Mouse (Mus musculus): ENCODE measurements at regions not wholly inside any gene's neighbourhood (a gene's known extent, or its start where the extent isn't known, plus 50 kb on each side); places are given as distances from the start of the nearest gene placed in this dataset.
A peak's percentile ranks its signal among the peaks of the same experiment; 100 is the strongest.

DNA sequence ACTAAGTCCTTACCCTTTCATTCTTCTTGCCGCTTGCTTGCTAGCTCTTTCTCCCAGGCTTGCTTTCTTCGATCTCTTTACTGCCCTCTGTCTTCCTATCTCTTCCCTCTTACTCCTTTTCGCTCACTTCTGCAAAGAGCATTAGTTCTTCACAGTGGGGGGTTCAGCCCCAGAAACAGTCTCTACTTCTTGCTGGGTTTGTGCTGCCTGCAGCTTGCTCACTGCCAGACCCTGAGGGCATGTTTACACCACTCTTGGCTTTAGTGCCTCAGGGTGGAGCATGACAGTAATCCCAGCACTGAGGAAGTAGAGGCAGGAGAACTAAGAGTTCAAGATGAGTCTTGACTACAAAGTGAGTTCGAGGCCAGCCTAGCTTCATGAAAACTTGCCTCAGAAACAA, 538.0 kb upstream of the Adam5 start:
- ATAC-seq (ENCODE audit: low FRiP score): no peak
- WGBS: 76% methylated on average over 4 of the region's 4 CpGs
- Histone ChIP-seq H3K27ac (replicated peaks) (no peak overlapping the region), H3K9ac (replicated peaks) (no peak overlapping the region), H3K4me2 (no peak overlapping the region), H3K9me3 (replicated peaks) (no peaks in the 10 kb centered on the region), H3K4me1 (no peaks in the 10 kb centered on the region), H3K36me3 (no peaks in the 10 kb centered on the region), H3K27me3 (replicated peaks) (no peaks in the 10 kb centered on the region), H3K4me3 (replicated peaks) (no peak overlapping the region)

GRCm38 (mm10) chr8:25361420-25361819, 537.3 kb upstream of the Adam5 start:
- Histone ChIP-seq H3K27ac (replicated peaks) (no peak overlapping the region), H3K9me3 (replicated peaks) (0 out of 2 replicates have a peak, but pooled peaks cover 3% of the 10 kb centered on the region), H3K4me3 (replicated peaks) (no peak overlapping the region), H3K9ac (replicated peaks) (no peak overlapping the region), H3K4me1 (no peaks in the 10 kb centered on the region), H3K4me2 (no peak overlapping the region), H3K36me3 (no peaks in the 10 kb centered on the region), H3K27me3 (replicated peaks) (no peaks in the 10 kb centered on the region)
- no peak for ATAC-seq (ENCODE audit: low FRiP score)
- 91% methylated on average over 5 of the region's 5 CpGs for WGBS

GRCm38 (mm10) chr8:25358539-25359165, 534.5 kb upstream of the Adam5 start:
- no peak overlapping the region for H3K27ac ChIP-seq (replicated peaks)
- no peak overlapping the region for H3K9ac ChIP-seq (replicated peaks)
- 74% methylated on average over 12 of the region's 12 CpGs for WGBS
- ATAC-seq (ENCODE audit: low FRiP score): no peak
- H3K4me3 ChIP-seq (replicated peaks): no peak overlapping the region
- H3K36me3 ChIP-seq: no peaks in the 10 kb centered on the region
- 0 out of 2 replicates have a peak, but pooled peaks cover 3% of the 10 kb centered on the region for H3K9me3 ChIP-seq (replicated peaks)
- no peak overlapping the region for H3K4me2 ChIP-seq
- peaks cover 11% of the 10 kb centered on the region for H3K4me1 ChIP-seq
- no peaks in the 10 kb centered on the region for H3K27me3 ChIP-seq (replicated peaks)

DNA sequence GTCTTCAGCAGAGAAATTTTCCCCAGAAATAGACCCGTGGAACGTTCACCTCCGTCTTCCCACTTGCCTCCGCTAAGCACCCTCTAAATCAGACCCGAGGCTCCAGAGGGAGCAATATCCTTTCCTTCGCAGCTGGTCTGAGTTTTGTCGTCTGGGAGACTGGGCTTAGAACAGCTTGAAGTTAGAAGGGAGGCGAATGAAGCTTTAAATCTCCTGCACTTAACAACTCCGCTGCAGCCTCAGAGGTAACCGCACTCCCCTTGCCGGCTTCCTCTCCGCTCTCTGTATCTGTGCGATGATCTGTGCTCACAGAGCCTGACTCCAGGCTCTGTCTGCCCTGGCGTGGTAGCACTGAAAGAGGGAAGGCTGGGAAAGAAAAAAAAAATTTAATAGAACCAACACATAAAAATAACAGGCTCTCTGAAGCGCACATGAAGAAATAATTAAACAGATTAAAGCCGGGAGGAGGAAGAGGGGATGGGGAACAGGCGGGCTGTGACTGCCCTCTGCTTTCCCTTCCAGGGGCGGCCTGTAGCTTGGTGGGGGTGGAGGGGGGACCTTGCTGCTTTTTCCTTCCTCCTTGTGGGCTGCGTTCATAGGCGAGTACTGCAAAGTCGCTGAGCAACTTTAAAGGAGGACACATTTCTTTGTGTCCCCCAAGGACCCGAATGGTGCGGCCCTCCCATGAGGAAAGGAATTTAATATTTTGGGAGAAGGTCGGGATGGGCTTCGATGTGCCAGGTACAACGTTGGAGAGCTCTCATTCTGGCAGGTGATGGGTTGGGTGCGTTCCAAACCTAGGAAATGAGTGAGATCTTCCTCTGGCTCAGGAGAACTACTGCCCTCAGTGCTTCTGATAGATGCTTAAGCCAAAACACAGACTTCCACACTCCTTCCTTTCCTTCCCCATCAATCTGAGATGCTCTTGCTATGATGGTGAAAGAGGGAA, 529.9 kb upstream of the Adam5 start:
- Histone ChIP-seq H3K9me3 (replicated peaks) (0 out of 2 replicates have a peak, but pooled peaks cover 3% of the 10 kb centered on the region), H3K36me3 (no peaks in the 10 kb centered on the region), H3K27ac (replicated peaks) (peak overlapping the region; percentile 70), H3K27me3 (replicated peaks) (no peaks in the 10 kb centered on the region), H3K4me1 (peaks cover 15% of the 10 kb centered on the region), H3K4me3 (replicated peaks) (peak overlapping the region; percentile 10), H3K9ac (replicated peaks) (peak overlapping the region; percentile 15; the same call in 1 of the 2 replicates), H3K4me2 (peak overlapping the region; percentile 50)
- peak; percentile 89 for ATAC-seq (ENCODE audit: low FRiP score)
- 8% methylated on average over 27 of the region's 27 CpGs for WGBS

- ATAC-seq (ENCODE audit: low FRiP score): peak; percentile 22
- H3K4me3 ChIP-seq (replicated peaks): no peak overlapping the region
- peaks cover 15% of the 10 kb centered on the region for H3K4me1 ChIP-seq
- H3K27me3 ChIP-seq (replicated peaks): no peaks in the 10 kb centered on the region
- H3K9me3 ChIP-seq (replicated peaks): 0 out of 2 replicates have a peak, but pooled peaks cover 3% of the 10 kb centered on the region
- WGBS: 32% methylated on average over 7 of the region's 7 CpGs
- peak overlapping the region; percentile 50 for H3K4me2 ChIP-seq
- H3K36me3 ChIP-seq: no peaks in the 10 kb centered on the region
- peak overlapping the region; percentile 15; the same call in 1 of the 2 replicates for H3K9ac ChIP-seq (replicated peaks)
- peak overlapping the region; percentile 70 for H3K27ac ChIP-seq (replicated peaks)
Observed at GRCm38 (mm10) chr8:25353405-25353804, 529.2 kb upstream of the Adam5 start.

GRCm38 (mm10) chr8:25348003-25348683, 524.0 kb upstream of the Adam5 start:
- Histone ChIP-seq H3K4me3 (replicated peaks) (no peak overlapping the region), H3K4me2 (no peak overlapping the region), H3K9ac (replicated peaks) (no peak overlapping the region), H3K4me1 (no peaks in the 10 kb centered on the region), H3K27ac (replicated peaks) (no peak overlapping the region), H3K9me3 (replicated peaks) (no peaks in the 10 kb centered on the region), H3K27me3 (replicated peaks) (no peaks in the 10 kb centered on the region), H3K36me3 (no peaks in the 10 kb centered on the region)
- no peak for ATAC-seq (ENCODE audit: low FRiP score)
- WGBS: 71% methylated on average over 10 of the region's 10 CpGs

DNA sequence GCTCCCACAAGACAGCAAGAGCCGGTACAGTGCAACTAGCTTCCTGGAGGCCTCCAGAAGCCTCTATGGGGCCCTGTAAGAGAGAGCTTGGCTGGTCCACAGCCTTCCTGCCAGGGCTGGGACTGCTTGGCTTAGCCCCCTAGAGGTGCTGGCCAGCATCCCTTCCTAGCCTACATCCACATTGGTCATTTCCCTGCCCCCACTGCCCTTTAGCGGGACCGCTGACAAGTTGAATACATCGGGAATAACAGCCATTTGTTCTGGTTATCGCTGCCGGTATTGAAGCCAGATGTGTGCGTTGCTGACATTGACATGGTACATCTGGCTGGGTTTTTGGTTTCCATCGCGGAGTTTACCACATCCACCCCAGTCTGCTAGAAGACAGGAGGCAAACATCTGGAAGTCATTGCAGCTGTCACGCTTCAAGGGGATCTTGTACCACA, 519.0 kb upstream of the Adam5 start:
- ATAC-seq (ENCODE audit: low FRiP score): no peak
- no peak overlapping the region for H3K4me2 ChIP-seq
- H3K36me3 ChIP-seq: no peaks in the 10 kb centered on the region
- no peak overlapping the region for H3K4me3 ChIP-seq (replicated peaks)
- no peaks in the 10 kb centered on the region for H3K9me3 ChIP-seq (replicated peaks)
- 0 out of 2 replicates have a peak overlapping the region, but pooled peaks have one; percentile 41 for H3K27ac ChIP-seq (replicated peaks)
- H3K27me3 ChIP-seq (replicated peaks): no peaks in the 10 kb centered on the region
- no peak overlapping the region for H3K9ac ChIP-seq (replicated peaks)
- WGBS: 79% methylated on average over 10 of the region's 10 CpGs
- no peaks in the 10 kb centered on the region for H3K4me1 ChIP-seq

GRCm38 (mm10) chr8:25342501-25342900, 518.3 kb upstream of the Adam5 start:
- Histone ChIP-seq H3K27me3 (replicated peaks) (no peaks in the 10 kb centered on the region), H3K9ac (replicated peaks) (no peak overlapping the region), H3K4me3 (replicated peaks) (no peak overlapping the region), H3K9me3 (replicated peaks) (no peaks in the 10 kb centered on the region), H3K4me1 (no peaks in the 10 kb centered on the region), H3K4me2 (no peak overlapping the region), H3K36me3 (no peaks in the 10 kb centered on the region), H3K27ac (replicated peaks) (no peak overlapping the region)
- WGBS: 92% methylated on average over 5 of the region's 5 CpGs
- ATAC-seq (ENCODE audit: low FRiP score): no peak

- no peak for ATAC-seq (ENCODE audit: low FRiP score)
- Histone ChIP-seq H3K27me3 (replicated peaks) (no peaks in the 10 kb centered on the region), H3K36me3 (no peaks in the 10 kb centered on the region), H3K4me1 (no peaks in the 10 kb centered on the region), H3K9me3 (replicated peaks) (no peaks in the 10 kb centered on the region), H3K4me3 (replicated peaks) (no peak overlapping the region), H3K4me2 (no peak overlapping the region), H3K27ac (replicated peaks) (no peak overlapping the region), H3K9ac (replicated peaks) (no peak overlapping the region)
- 57% methylated on average over 5 of the region's 5 CpGs for WGBS
Observed at GRCm38 (mm10) chr8:25341225-25341624, 517.1 kb upstream of the Adam5 start.

GRCm38 (mm10) chr8:25340729-25341128, 516.6 kb upstream of the Adam5 start:
- Histone ChIP-seq H3K4me1 (no peaks in the 10 kb centered on the region), H3K27me3 (replicated peaks) (no peaks in the 10 kb centered on the region), H3K4me2 (no peak overlapping the region), H3K9me3 (replicated peaks) (no peaks in the 10 kb centered on the region), H3K9ac (replicated peaks) (no peak overlapping the region), H3K36me3 (no peaks in the 10 kb centered on the region), H3K27ac (replicated peaks) (no peak overlapping the region), H3K4me3 (replicated peaks) (no peak overlapping the region)
- no peak for ATAC-seq (ENCODE audit: low FRiP score)
- WGBS: 80% methylated on average over 2 of the region's 2 CpGs

- Histone ChIP-seq H3K27me3 (replicated peaks) (no peaks in the 10 kb centered on the region), H3K36me3 (no peaks in the 10 kb centered on the region), H3K4me3 (replicated peaks) (no peak overlapping the region), H3K27ac (replicated peaks) (peak overlapping the region; percentile 67), H3K9me3 (replicated peaks) (no peaks in the 10 kb centered on the region), H3K4me2 (no peak overlapping the region), H3K4me1 (peaks cover 39% of the 10 kb centered on the region), H3K9ac (replicated peaks) (no peak overlapping the region)
- 17% methylated on average over 8 of the region's 8 CpGs for WGBS
- peak; percentile 60; the same call in 1 of the 2 replicates for ATAC-seq (ENCODE audit: low FRiP score)
Observed at GRCm38 (mm10) chr8:25332120-25332607, 508.0 kb upstream of the Adam5 start.
